Mouse (Mus musculus): Measurements from ENCODE around the gene Shroom3.

The Shroom3 gene

GRCm38 (mm10) chr5:92998494-92999016, 315.3 kb downstream of the Shroom3 start:
- in situ Hi-C loops (cut with MboI, MseI) = no loop called here

GRCm38 (mm10) chr5:93000060-93000459, 316.8 kb downstream of the Shroom3 start:
- in situ Hi-C loops (cut with MboI, MseI) = no loop called here

DNA sequence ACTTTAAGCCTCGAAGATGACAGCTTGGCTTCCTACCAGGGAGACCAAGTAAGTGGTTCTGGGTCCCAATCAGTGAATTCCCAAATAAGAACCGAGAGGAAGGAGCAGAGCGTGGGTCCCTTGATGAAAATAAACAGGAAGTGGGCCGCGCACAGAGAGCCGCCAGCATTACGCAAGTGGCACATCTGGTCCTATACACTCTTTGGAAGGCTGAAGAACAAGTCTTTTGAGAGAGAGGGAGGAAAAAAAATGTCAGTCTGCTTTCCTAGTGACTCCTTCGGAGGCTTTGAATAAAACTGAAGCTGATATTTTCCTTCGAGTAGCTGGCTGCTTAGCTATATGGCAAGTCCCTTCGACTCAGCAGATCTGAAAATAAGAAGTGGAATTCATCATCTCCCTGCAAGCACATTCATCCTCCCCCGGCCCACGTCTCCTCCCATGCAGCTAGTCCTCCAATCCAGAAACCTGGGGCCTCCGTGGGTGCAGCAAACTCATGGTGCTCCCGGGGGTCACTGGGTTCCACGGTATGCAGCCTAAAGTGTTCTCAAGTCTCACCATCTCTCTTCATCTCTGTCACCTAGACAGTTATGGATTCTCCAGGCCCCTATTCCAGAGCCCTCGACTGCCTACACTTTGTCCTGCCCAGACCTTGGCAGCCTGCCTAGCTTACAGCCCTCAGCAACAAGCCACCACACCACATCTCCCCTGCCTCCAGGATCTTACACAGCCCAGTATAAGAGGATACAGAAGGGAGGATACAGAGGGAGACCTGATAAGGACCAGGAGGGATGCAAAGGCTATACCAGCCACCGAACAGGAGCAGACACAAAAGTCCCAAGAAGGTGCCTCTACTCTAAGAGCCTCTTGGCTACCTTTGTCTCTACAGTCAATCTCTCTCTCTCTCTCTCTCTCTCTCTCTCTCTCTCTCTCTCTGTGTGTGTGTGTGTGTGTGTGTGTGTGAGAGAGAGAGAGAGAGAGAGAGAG, 317.8 kb downstream of the Shroom3 start:
- in situ Hi-C loops (cut with MboI, MseI) = no loop called here

- in situ Hi-C loops (cut with MboI, MseI) = no loop called here
These were observed 319.4 kb downstream of the Shroom3 start for GRCm38 (mm10) chr5:93002615-93003014.

GRCm38 (mm10) chr5:93005229-93005814, 322.1 kb downstream of the Shroom3 start:
- in situ Hi-C loops (cut with MboI, MseI) = no loop called here

DNA sequence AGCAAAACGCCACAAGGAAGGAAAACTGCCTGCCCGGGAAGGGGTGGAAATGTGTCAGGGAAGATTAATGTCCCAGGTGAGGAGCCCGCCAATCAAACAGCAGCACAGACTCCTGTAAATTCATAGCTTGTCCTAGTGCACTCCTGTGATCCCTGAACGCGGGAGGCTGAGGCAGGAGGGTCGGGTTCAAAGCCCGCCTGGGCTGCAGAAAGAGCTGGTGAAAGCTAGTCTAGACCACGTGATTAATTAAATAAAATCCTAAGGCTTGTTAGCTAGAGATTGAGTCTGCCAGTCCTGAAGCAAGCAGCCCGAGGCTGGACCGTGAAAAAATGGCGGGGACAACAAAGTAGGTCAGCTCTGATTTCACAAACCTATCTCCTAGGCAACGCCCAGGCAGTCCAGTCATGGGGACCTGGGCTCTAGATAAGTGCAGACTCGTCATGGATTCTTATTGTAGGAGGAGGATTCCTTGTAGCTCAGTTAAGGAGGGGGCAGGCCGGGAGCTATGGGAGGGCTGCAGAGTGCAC, 322.6 kb downstream of the Shroom3 start:
- in situ Hi-C loops (cut with MboI, MseI) = no loop called here

- in situ Hi-C loops (cut with MboI, MseI) = no loop called here
These were observed 325.0 kb downstream of the Shroom3 start for GRCm38 (mm10) chr5:93008256-93008655.

All from T-helper 17 cell (primary cell).